Mouse (Mus musculus) lung, postnatal 0 days (tissue): ENCODE data around the gene Angptl4.

Experiments
- CTCF ChIP-seq: IDR thresholded peaks from 2 replicates; pipeline ENCODE4 v1.5.1; 2016; ENCODE audit warnings: antibody characterized with exemption, mild to moderate bottlenecking
- EP300 ChIP-seq: IDR thresholded peaks from 2 replicates; pipeline ENCODE4 v1.6.1; 2016; ENCODE audit warnings: antibody characterized with exemption, mild to moderate bottlenecking, control low read depth

DNA sequence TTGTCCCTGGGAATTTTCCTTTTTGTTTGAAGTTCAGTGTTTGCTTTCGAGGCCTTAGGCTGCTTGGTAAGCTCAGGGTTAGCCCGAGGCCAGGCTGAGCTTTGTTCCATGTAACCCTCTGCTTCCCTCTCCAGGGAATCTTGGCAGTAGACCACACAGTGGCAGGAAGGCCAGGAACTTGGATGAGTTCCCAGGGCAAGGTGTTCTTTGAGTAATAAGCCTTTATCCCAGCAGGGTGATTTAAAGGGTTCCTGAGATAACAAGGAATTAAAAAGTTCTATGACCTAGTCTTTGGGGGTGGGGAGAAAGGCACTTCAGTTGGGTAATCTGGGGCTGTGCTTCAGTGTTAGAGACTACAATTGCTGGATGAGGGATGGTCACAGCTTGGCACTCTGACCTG, 47.3 kb upstream of the Angptl4 start:
- TF ChIP-seq CTCF (no peak), EP300 (peak; percentile 75)
